Mouse (Mus musculus): ENCODE results near the gene Thsd4. TPM values are rescaled to one million over a fixed set of nuclear protein-coding genes. Genes with fewer than 3 reads are reported as not detected.

Thsd4 gene
- polyA plus RNA-seq, 1 experiment from 2014 or later: 11.4 TPM

- no peaks in the 10 kb centered on the region for H3K36me3 ChIP-seq (ENCODE audit: control insufficient read depth, insufficient read depth)
- TF ChIP-seq CTCF (IDR thresholded peaks at IDR 0.05; ENCODE audit: low read depth): no peak
- H3K4me1 ChIP-seq (replicated peaks; ENCODE audit: control insufficient read depth, insufficient read depth, low read length): no peaks in the 10 kb centered on the region
- no peak overlapping the region for H3K4me2 ChIP-seq (replicated peaks; ENCODE audit: low read depth)
- WGBS: 66% methylated on average over 1 of the region's 1 CpGs
- no peaks in the 10 kb centered on the region for H3K9me3 ChIP-seq (ENCODE audit: control insufficient read depth)
- H3K9ac ChIP-seq (ENCODE audit: low read depth, low read length): no peak overlapping the region
- ATAC-seq: no peak
- H3K4me3 ChIP-seq (ENCODE audit: low read depth, low read length): no peak overlapping the region
- no peak overlapping the region for H3K27ac ChIP-seq (ENCODE audit: low read depth, low read length)
- no peaks in the 10 kb centered on the region for H3K27me3 ChIP-seq (replicated peaks; ENCODE audit: control insufficient read depth, insufficient read depth, low read length)
Measured at GRCm38 (mm10) chr9:60094211-60094610, 427.6 kb downstream of the Thsd4 start.

- H3K4me2 ChIP-seq (replicated peaks; ENCODE audit: low read depth): no peak overlapping the region
- no peaks in the 10 kb centered on the region for H3K9me3 ChIP-seq (ENCODE audit: control insufficient read depth)
- 66% methylated on average over 5 of the region's 5 CpGs for WGBS
- TF ChIP-seq CTCF (IDR thresholded peaks at IDR 0.05; ENCODE audit: low read depth): no peak
- H3K27ac ChIP-seq (ENCODE audit: low read depth, low read length): no peak overlapping the region
- H3K27me3 ChIP-seq (replicated peaks; ENCODE audit: control insufficient read depth, insufficient read depth, low read length): no peaks in the 10 kb centered on the region
- ATAC-seq: no peak
- H3K4me1 ChIP-seq (replicated peaks; ENCODE audit: control insufficient read depth, insufficient read depth, low read length): no peaks in the 10 kb centered on the region
- no peaks in the 10 kb centered on the region for H3K36me3 ChIP-seq (ENCODE audit: control insufficient read depth, insufficient read depth)
- no peak overlapping the region for H3K4me3 ChIP-seq (ENCODE audit: low read depth, low read length)
- no peak overlapping the region for H3K9ac ChIP-seq (ENCODE audit: low read depth, low read length)
Measured at GRCm38 (mm10) chr9:60092428-60092827, 429.4 kb downstream of the Thsd4 start.

DNA sequence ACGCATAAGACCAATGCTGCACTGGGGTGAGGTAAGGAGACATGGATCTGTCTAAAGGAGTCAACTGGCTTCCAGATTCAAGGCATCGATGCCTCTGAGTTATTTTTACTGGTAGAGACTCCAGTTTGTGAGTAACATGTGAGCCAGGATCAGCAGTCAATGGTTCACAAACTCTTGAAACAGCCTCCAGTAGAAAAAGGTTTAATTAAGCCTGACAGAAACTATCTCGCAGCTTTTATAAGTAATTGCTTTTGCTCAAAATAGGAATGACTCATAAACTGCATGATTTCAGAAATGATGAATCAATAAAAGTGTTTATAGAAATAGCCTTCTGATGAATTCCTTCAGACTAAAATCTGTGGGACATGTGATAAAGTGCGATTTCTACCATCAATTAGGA lies 432.4 kb downstream of the Thsd4 start:
- no peak overlapping the region for H3K27ac ChIP-seq (ENCODE audit: low read depth, low read length)
- no peaks in the 10 kb centered on the region for H3K27me3 ChIP-seq (replicated peaks; ENCODE audit: control insufficient read depth, insufficient read depth, low read length)
- H3K9ac ChIP-seq (ENCODE audit: low read depth, low read length): no peak overlapping the region
- ATAC-seq: no peak
- no peaks in the 10 kb centered on the region for H3K4me1 ChIP-seq (replicated peaks; ENCODE audit: control insufficient read depth, insufficient read depth, low read length)
- no peaks in the 10 kb centered on the region for H3K36me3 ChIP-seq (ENCODE audit: control insufficient read depth, insufficient read depth)
- 92% methylated on average over 4 of the region's 4 CpGs for WGBS
- H3K4me3 ChIP-seq (ENCODE audit: low read depth, low read length): no peak overlapping the region
- TF ChIP-seq CTCF (IDR thresholded peaks at IDR 0.05; ENCODE audit: low read depth): no peak
- no peaks in the 10 kb centered on the region for H3K9me3 ChIP-seq (ENCODE audit: control insufficient read depth)
- no peak overlapping the region for H3K4me2 ChIP-seq (replicated peaks; ENCODE audit: low read depth)

GRCm38 (mm10) chr9:60088101-60088500 lies 433.7 kb downstream of the Thsd4 start:
- ATAC-seq: no peak
- no peak overlapping the region for H3K4me2 ChIP-seq (replicated peaks; ENCODE audit: low read depth)
- no peak overlapping the region for H3K27ac ChIP-seq (ENCODE audit: low read depth, low read length)
- H3K4me3 ChIP-seq (ENCODE audit: low read depth, low read length): no peak overlapping the region
- H3K4me1 ChIP-seq (replicated peaks; ENCODE audit: control insufficient read depth, insufficient read depth, low read length): peaks cover under 1% of the 10 kb centered on the region; the same call in 1 of the 2 replicates
- 62% methylated on average over 5 of the region's 5 CpGs for WGBS
- no peaks in the 10 kb centered on the region for H3K36me3 ChIP-seq (ENCODE audit: control insufficient read depth, insufficient read depth)
- H3K9me3 ChIP-seq (ENCODE audit: control insufficient read depth): no peaks in the 10 kb centered on the region
- no peaks in the 10 kb centered on the region for H3K27me3 ChIP-seq (replicated peaks; ENCODE audit: control insufficient read depth, insufficient read depth, low read length)
- H3K9ac ChIP-seq (ENCODE audit: low read depth, low read length): no peak overlapping the region
- TF ChIP-seq CTCF (IDR thresholded peaks at IDR 0.05; ENCODE audit: low read depth): peak; percentile 74

GRCm38 (mm10) chr9:60082107-60082581 lies 439.7 kb downstream of the Thsd4 start:
- no peak overlapping the region for H3K27ac ChIP-seq (ENCODE audit: low read depth, low read length)
- H3K4me3 ChIP-seq (ENCODE audit: low read depth, low read length): no peak overlapping the region
- peaks cover 6% of the 10 kb centered on the region for H3K4me1 ChIP-seq (replicated peaks; ENCODE audit: control insufficient read depth, insufficient read depth, low read length)
- no peak for TF ChIP-seq CTCF (IDR thresholded peaks at IDR 0.05; ENCODE audit: low read depth)
- WGBS: 33% methylated on average over 5 of the region's 5 CpGs
- H3K36me3 ChIP-seq (ENCODE audit: control insufficient read depth, insufficient read depth): no peaks in the 10 kb centered on the region
- no peaks in the 10 kb centered on the region for H3K27me3 ChIP-seq (replicated peaks; ENCODE audit: control insufficient read depth, insufficient read depth, low read length)
- H3K9ac ChIP-seq (ENCODE audit: low read depth, low read length): no peak overlapping the region
- H3K4me2 ChIP-seq (replicated peaks; ENCODE audit: low read depth): no peak overlapping the region
- ATAC-seq: no peak
- no peaks in the 10 kb centered on the region for H3K9me3 ChIP-seq (ENCODE audit: control insufficient read depth)

DNA sequence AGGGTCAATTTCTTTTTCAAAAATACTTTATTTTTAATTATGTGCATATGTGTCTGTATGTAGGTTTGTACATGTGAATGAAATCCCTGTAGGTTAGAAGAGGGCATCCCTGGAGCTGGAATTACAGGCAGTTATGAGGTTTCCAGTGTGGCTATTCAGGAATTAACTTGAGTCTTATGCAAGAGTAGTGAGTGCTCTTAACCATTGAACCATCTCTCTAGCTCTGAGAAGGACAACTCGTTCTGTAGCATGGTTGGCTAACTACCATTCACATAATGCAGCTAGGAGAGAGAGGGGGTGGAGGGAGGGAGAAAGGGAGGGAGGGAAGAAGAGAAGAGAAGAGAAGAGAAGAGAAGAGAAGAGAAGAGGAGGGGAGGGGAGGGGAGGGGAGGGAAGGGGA lies 444.1 kb downstream of the Thsd4 start:
- no peak for TF ChIP-seq CTCF (IDR thresholded peaks at IDR 0.05; ENCODE audit: low read depth)
- WGBS: 77% methylated on average over 1 of the region's 1 CpGs
- ATAC-seq: no peak
- no peak overlapping the region for H3K9ac ChIP-seq (ENCODE audit: low read depth, low read length)
- H3K27me3 ChIP-seq (replicated peaks; ENCODE audit: control insufficient read depth, insufficient read depth, low read length): no peaks in the 10 kb centered on the region
- H3K9me3 ChIP-seq (ENCODE audit: control insufficient read depth): no peaks in the 10 kb centered on the region
- no peak overlapping the region for H3K4me3 ChIP-seq (ENCODE audit: low read depth, low read length)
- no peaks in the 10 kb centered on the region for H3K36me3 ChIP-seq (ENCODE audit: control insufficient read depth, insufficient read depth)
- no peak overlapping the region for H3K27ac ChIP-seq (ENCODE audit: low read depth, low read length)
- peaks cover 2% of the 10 kb centered on the region; the same call in 1 of the 2 replicates for H3K4me1 ChIP-seq (replicated peaks; ENCODE audit: control insufficient read depth, insufficient read depth, low read length)
- no peak overlapping the region for H3K4me2 ChIP-seq (replicated peaks; ENCODE audit: low read depth)

- WGBS: 68% methylated on average over 4 of the region's 4 CpGs
- no peak overlapping the region for H3K27ac ChIP-seq (ENCODE audit: low read depth, low read length)
- H3K9ac ChIP-seq (ENCODE audit: low read depth, low read length): no peak overlapping the region
- H3K36me3 ChIP-seq (ENCODE audit: control insufficient read depth, insufficient read depth): no peaks in the 10 kb centered on the region
- no peak overlapping the region for H3K4me2 ChIP-seq (replicated peaks; ENCODE audit: low read depth)
- no peak for ATAC-seq
- no peak overlapping the region for H3K4me3 ChIP-seq (ENCODE audit: low read depth, low read length)
- H3K27me3 ChIP-seq (replicated peaks; ENCODE audit: control insufficient read depth, insufficient read depth, low read length): no peaks in the 10 kb centered on the region
- no peaks in the 10 kb centered on the region for H3K4me1 ChIP-seq (replicated peaks; ENCODE audit: control insufficient read depth, insufficient read depth, low read length)
- TF ChIP-seq CTCF (IDR thresholded peaks at IDR 0.05; ENCODE audit: low read depth): no peak
- no peaks in the 10 kb centered on the region for H3K9me3 ChIP-seq (ENCODE audit: control insufficient read depth)
Measured at GRCm38 (mm10) chr9:60076396-60076795, 445.4 kb downstream of the Thsd4 start.
